Mouse (Mus musculus) layer of hippocampus, adult 9-10 months (tissue): Measurements from ENCODE around the gene Ociad2.

Experiments
- DNase-seq: peaks from one replicate; pipeline ENCODE4 v3.0.0; 2022; ENCODE audit warnings: low spot score

Ociad2 gene

DNA sequence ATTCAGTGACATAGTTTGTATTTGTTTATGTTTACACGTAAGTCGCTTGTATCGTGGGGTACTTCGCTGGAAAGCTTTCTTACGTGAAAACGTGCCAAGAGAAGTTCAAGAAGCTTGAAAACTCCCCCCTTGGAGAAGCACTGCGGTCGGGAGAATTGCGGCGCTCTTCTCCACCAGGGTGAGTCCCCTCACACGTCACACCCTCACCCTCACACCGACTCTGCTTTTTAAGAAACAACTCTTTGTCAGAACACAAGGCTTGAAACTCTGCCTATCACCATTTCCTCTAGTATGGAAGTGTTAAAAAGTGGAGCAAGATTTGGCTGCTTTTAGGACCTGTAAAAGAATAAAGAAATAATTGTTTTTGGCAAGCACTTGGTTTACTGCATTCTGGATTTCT is 36.3 kb downstream of the Ociad2 start:
- no peak for DNase-seq

DNA sequence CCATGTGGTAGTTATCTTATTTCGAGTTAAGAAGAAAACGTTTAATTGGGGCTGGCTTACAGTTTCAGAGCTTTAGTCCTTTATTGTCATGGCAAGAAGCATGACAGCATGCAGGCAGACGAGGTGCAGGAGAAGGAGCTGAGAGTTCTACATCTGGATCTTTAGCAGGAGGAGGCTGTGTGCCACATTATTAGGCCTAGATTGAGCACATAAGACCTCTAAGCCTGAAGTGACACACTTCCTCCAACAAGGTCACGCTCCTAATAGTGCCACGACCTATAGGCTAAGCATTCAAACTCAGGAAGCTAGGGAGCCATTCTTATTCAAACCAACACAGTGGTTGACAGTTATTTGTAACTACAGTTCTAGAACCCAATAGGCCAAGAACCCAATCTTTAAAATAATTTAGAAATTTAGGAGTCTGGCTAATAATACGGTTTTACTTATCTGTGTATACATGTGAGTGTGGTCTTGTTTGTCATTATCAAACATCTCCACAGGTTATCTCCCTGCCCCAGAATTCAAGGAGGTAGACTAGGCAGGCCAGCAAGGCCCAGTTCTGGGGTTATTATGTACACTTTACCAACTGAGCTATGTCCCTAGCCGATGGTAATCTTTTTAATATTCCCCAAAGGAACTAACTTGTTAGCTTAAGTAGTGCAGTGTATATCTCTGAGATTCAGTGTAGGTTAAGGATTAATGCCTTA is 39.1 kb downstream of the Ociad2 start:
- no peak for DNase-seq

GRCm38 (mm10) chr5:73295916-73296315 is 44.9 kb downstream of the Ociad2 start:
- DNase-seq, result no peak

DNA sequence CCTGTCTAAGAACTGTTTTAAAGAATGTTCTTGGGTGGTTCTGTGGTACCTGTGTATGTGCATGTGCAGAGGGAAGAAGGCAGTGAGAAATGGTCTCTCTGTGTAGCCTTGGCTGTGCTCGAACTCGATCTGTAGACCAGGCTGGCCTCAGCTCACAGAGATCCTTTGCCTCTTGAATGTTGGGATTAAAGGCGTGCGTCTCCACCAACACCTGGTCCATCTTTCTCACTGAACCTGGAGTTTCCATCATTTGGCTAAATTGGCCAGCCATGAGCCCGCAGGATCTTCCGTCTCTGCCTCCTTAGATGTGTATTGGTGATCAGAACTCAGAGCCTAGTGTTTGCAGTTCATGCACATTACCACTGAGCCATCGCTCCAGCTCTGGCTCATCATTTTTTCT is 45.8 kb downstream of the Ociad2 start:
- no peak for DNase-seq

GRCm38 (mm10) chr5:73293458-73293827 is 47.4 kb downstream of the Ociad2 start:
- no peak for DNase-seq

DNA sequence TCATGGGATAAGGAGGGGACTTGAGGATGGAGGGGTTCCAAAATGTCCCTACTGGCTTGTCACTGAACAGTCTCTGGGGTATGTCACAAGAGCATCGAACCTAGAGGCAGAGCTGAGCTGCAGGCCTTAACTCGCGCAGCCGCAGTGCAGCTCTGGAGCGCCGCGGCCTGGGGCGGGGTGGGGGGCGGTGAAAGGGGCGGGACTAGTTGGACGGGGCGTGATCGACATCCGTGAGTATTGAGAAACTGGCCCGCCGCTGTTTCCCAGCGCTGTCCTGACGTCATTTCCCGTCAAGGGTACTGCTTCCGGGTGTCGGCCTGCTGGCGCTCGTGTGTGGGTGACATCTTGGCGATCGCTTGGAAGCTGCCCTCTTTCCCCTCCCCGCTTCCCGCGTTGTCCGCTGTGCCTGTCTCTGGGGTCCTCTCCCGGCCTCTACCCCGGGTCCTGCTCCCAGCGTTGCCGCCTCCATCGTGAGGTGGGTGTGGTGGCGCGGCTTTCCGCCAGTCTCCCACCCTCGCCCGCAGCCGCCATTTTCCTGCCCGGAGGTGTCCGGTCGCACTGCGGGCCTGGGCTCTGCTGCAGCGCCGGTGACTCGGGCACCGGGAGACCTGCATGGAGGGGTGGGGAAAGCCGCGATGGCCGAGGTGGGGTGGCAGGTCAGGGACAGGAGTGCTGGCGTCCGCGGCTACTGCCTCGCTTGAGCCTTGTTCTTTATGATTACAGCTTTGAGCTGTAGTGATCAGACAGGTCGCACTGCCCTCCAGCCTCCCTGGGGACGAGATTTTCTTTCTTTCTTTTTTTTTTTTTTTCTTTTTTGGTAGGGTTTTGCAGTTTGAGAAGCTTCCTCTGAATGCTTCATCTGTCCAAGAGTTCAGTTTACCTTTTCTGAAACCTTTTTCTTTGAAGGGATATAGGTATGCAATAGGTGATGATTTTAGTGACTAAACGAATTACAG is 48.0 kb downstream of the Ociad2 start, which contains the start of gene Ociad1:
Ociad1 (plus strand) TSS at position 283 of the 956 bp plus-strand sequence.
- peak; percentile 93 for DNase-seq

GRCm38 (mm10) chr5:73289900-73290299 is 50.9 kb downstream of the Ociad2 start:
- DNase-seq, result no peak

DNA sequence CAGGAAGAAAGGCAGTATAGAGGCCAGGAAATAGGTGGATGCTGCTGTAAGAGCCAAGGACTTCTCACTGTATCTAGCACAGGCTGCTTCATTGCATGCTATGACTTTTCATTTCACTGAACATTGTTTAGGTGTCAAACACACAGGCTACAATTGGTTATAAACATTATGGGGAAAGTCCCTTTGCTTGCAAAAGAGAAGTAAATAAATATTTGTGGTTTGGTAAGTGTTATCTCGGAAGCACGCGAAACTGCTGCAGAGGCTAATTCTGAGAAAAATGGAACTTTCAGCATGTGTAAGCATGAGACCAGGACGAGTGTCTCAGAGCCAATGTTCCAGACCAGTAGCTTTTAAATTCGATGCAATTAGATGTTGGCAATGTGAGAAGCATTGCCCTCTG is 54.2 kb downstream of the Ociad2 start:
- DNase-seq, result no peak

- no peak for DNase-seq
Measured at GRCm38 (mm10) chr5:73285470-73285978, 55.3 kb downstream of the Ociad2 start.

DNA sequence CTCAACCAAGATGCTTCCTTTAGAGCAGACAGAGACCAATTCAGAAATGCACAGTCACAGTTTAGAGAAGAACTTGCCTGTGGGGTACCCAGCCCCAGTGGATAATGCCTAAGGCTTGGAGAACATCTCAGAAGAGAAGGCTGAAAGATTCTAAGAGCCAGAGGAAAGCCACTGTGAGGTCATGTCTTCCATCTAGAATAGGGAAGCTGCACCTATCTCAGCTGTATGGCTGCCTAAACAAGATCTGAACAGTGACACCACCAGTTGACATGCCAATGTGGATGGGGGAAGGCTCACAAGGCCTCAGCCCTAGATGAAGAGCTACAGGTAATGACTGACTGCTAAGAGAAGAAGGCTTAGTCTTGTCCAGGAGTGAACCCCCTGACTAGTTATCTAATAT is 56.8 kb downstream of the Ociad2 start:
- DNase-seq, result no peak

GRCm38 (mm10) chr5:73280567-73280850 is 60.3 kb downstream of the Ociad2 start:
- no peak for DNase-seq

- DNase-seq, result no peak
Measured at GRCm38 (mm10) chr5:73279732-73280566, 60.9 kb downstream of the Ociad2 start.

- DNase-seq, result no peak
Measured at GRCm38 (mm10) chr5:73279190-73279589, 61.6 kb downstream of the Ociad2 start.

DNA sequence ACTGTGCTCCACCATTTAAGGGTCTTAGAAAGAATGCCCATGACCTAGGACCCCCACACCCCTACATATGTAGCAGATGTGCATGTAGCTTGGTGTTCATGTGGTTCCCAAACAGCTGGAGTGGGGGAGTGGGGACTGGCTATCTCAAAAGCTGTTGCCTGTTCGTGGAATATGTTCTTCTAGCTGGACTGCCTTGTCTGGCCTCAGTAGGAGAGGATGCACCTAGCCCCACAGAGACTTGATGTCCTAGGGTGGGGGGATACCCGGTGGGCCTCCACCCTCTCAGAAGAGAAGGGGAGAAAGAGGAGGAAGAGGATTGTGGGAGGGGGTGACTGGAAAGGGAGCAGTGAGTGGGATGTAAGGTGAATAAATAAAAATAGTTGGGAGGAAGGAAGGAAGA is 65.9 kb downstream of the Ociad2 start:
- no peak for DNase-seq

- DNase-seq, result no peak
Measured at GRCm38 (mm10) chr5:73273171-73273570, 67.7 kb downstream of the Ociad2 start.
